Mouse (Mus musculus) monocyte, adult 5-6 weeks (primary cell): ENCODE data around the gene Shisa9. TPM values are rescaled to one million over a fixed set of nuclear protein-coding genes. Genes with fewer than 3 reads are reported as not detected.

ENCODE experiments used
- ATAC-seq: fragments of 153-309, 156-312 bp; replicated peaks from 2 replicates; pipeline ENCODE4 v1.8.0; 2017; ENCODE audit warnings: mild to moderate bottlenecking; ENCODE audit not compliant: low TSS enrichment, insufficient number of reproducible peaks, severe bottlenecking, poor library complexity, low FRiP score
- total RNA-seq: library from RNA; stranded (forward); fragments of 200-1000, 200-491, 200-594 nt; gene quantifications from 3 replicates; pipeline ENCODE4 v1.2.3, GENCODE M21; 2017

Shisa9 gene
- total RNA-seq, 1 experiment from 2014 or later: not detected

DNA sequence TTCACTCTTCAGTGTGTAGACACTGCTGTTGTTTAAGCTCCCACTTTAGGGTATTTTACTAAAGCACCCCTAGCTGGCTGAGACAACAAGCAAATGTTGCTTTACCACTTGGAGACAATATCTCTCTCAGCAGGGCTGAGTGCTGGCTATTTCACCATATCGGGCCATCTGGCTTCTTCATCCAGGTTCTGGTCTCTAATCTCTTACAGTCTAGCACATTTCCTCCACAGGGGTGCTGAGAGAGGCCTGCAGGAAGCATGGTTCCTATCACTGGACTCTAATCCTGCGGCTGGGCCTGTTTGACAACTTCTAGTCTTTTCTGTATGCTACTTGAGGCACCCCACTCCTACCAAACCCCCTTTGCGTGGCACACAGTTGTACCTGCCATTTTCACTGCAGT is 51.7 kb downstream of the Shisa9 start:
- ATAC-seq: no peak

GRCm38 (mm10) chr16:12040935-12041334 is 57.0 kb downstream of the Shisa9 start:
- no peak for ATAC-seq

- ATAC-seq: no peak
These were observed 68.1 kb downstream of the Shisa9 start for GRCm38 (mm10) chr16:12052051-12052450.

GRCm38 (mm10) chr16:12072573-12072972 is 88.7 kb downstream of the Shisa9 start:
- no peak for ATAC-seq

- ATAC-seq: no peak
These were observed 92.4 kb downstream of the Shisa9 start for GRCm38 (mm10) chr16:12076270-12076669.

- no peak for ATAC-seq
These were observed 92.8 kb downstream of the Shisa9 start for GRCm38 (mm10) chr16:12076700-12077099.

DNA sequence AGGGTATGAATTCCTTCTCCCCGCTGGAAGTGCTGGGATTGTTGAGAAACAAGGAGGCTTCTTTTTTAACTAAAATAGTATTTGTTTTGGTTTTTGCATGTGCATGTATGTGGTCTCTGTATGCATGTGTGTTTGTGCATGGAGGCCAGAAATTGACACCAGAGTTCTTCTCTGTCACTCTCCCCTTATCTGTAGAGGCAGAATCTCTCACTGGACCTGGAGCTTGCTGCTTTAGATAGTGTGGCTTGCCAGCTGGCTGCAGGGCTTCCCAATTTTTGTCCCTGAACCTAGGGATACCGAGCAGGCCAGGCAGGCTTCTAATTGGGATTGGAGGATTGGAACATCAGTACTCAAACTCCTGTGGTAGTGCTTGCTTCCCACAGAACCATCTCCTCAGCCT is 99.2 kb downstream of the Shisa9 start:
- ATAC-seq: no peak

DNA sequence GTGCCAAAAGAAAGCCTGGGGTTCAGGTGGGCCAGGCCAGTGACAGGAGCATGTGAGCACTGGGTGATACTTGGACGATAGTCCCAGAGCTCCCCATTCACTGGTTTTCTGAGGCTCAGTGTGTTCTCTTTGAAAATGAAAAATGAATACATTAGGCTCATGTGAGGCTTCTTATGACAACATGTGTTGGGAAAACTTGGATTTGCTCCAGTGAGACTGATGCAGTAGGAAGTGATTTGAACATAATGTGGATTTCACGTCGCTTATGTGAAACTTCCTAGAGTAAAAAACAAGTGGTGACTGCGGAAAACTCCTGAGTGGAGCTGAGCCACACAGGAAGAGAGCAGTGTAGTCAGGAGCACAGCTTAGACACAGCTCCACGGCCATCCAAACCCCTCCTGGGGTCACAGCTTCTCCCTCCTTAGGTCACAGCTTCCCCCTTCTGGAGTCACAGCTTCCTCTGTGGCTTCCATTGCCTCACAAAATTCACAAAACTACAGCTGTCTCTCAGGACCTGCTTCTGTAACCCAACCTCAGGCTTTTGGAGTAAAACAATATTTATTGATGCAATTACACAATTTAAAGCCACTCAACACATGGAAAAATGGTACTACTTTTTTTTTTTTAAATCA is 106.8 kb downstream of the Shisa9 start:
- no peak for ATAC-seq

DNA sequence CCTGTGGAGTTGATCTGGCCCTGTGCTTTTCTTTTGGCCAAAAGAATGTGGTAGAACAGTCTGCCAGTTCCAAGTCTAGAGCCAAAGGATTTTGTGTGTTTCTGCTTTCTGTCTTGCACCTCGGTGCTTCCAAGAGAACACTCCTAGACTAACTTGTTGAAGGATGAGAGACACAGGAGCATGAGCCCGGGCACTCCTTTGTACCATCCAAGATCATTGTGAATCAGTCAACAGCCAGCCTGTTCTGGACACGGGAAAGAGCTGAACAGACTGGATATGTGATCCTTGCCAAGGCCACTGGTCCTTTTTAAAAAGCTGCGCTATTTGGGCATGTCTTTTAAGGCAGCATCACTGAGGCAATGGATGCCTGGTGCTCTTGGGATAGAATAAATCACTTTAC is 109.3 kb downstream of the Shisa9 start:
- ATAC-seq: no peak

DNA sequence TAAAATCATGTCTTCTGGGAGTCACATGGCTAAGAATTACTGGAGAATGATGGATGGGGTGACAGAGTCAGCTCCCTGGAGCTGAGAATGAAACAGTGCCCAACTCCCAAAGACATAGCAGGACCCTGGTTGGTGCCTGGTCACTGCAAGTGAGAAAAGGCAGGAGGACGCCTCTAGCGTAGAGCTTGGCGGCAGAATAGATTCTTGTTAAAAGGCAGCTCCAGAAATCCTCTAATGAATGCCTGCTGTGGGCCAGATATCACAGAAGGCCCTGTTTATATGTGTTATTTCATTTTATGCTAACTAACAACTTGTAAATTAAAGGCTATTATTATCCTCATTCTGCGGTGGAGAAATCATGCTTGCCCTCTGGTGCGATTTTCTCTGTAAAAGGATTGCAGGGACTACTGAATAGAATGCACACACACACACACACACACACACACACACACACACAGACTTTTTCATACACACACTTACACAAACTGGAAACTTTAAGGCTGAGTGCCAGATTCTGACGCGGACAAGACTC is 110.9 kb downstream of the Shisa9 start:
- no peak for ATAC-seq

DNA sequence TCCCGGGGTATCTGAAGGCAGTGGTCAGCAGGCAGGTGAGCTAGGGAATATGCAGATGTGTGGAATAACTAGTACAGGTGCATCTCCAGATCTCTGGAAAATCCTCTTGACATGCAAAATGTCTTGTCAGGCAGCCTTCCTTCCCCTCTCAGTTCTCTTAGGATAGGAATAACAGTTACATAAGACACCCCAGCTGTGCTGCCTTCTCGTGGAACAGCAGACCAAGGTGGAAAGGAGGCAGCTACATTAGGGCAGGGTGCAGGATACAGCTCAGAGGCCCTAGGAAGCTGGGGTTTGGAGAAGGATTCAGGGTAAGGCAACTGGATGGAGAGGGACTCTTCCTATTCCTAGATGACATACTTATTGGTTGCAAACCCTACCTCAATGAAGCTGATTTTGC is 111.5 kb downstream of the Shisa9 start:
- ATAC-seq: no peak

GRCm38 (mm10) chr16:12108436-12108835 is 124.5 kb downstream of the Shisa9 start:
- no peak for ATAC-seq

- no peak for ATAC-seq
These were observed 127.0 kb downstream of the Shisa9 start for GRCm38 (mm10) chr16:12110851-12111437.

GRCm38 (mm10) chr16:12114396-12114795 is 130.5 kb downstream of the Shisa9 start:
- ATAC-seq: no peak

GRCm38 (mm10) chr16:12115040-12115856 is 131.3 kb downstream of the Shisa9 start:
- ATAC-seq: no peak

GRCm38 (mm10) chr16:12116926-12117325 is 133.0 kb downstream of the Shisa9 start:
- no peak for ATAC-seq

GRCm38 (mm10) chr16:12119463-12119862 is 135.6 kb downstream of the Shisa9 start:
- no peak for ATAC-seq

- ATAC-seq: no peak
These were observed 145.9 kb downstream of the Shisa9 start for GRCm38 (mm10) chr16:12129782-12130181.

GRCm38 (mm10) chr16:12146666-12147065 is 162.8 kb downstream of the Shisa9 start:
- no peak for ATAC-seq

DNA sequence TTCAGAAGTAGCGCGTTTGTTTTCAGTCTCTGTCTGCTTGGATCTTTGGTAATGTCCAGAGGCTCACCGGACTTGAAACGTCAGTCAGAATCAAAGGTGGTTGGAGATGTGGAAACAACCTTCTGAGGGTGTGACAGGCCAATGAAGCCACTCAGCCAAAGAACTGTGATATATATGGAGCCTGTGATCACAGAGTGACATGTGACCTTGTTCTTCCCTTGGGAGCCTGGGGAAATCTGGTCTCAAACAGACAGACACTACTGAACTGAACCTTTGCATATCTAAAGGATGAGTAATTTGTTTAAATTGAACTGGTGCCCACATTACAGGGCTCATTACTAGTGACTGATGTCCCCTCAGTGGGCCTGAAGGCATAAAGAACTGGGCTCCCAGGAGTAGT is 168.1 kb downstream of the Shisa9 start:
- ATAC-seq: no peak
